In genomic region chr2:128503136-128503935, GRCm38 (mm10) we compare ENCODE assay signal across 12 mouse cellular contexts.
DNase-seq lines count a peak whose midpoint lies in the region; ATAC-seq and TF ChIP-seq lines count a peak whose summit lies in the region.
"Had no signal": no experiment of that assay in that cellular context is flagged by ENCODE, and none has a peak within 500 bp of the region (broad histone marks: within the 10 kb centered on the region; RNA-seq: fewer than 3 reads in every experiment).

No protein-coding gene starts in this region.

- no peak overlapping the region for H3K4me2 ChIP-seq in kidney, postnatal 0 days (ENCODE audit: low read length)
- H3K4me2 ChIP-seq: limb, embryonic 12.5 days had no signal

- no peak for TF ChIP-seq CTCF in kidney, postnatal 0 days (IDR thresholded peaks at IDR 0.05; ENCODE audit: low read depth)

- H3K9me3 ChIP-seq in kidney, postnatal 0 days (replicated peaks; ENCODE audit: low read length), result no peaks in the 10 kb centered on the region
- H3K9me3 ChIP-seq: limb, embryonic 12.5 days had no signal

- H3K4me1 ChIP-seq in kidney, postnatal 0 days (replicated peaks; ENCODE audit: insufficient read depth, low read length), result no peaks in the 10 kb centered on the region
- H3K4me1 ChIP-seq: limb, embryonic 12.5 days had no signal

- no peaks in the 10 kb centered on the region for H3K36me3 ChIP-seq in kidney, postnatal 0 days (ENCODE audit: insufficient read depth, low read length)
- H3K36me3 ChIP-seq: limb, embryonic 12.5 days had no signal

- WGBS in kidney, postnatal 0 days, result 86% methylated on average over 2 of the region's 2 CpGs

- no peaks in the 10 kb centered on the region for H3K27me3 ChIP-seq in kidney, postnatal 0 days (ENCODE audit: insufficient read depth, low read length)
- H3K27me3 ChIP-seq: limb, embryonic 12.5 days had no signal

- no peak overlapping the region for H3K4me3 ChIP-seq in kidney, postnatal 0 days (replicated peaks; ENCODE audit: low read depth, low read length)
- H3K4me3 ChIP-seq: limb, embryonic 12.5 days had no signal

- H3K27ac ChIP-seq in kidney, postnatal 0 days, result no peak overlapping the region
- H3K27ac ChIP-seq: limb, embryonic 12.5 days had no signal

- ATAC-seq in kidney, postnatal 0 days (replicated peaks; ENCODE audit: low FRiP score, low read depth), result no peak
- ATAC-seq: hindbrain, embryonic 16.5 days had no signal

- H3K9ac ChIP-seq in kidney, postnatal 0 days (ENCODE audit: low read depth, low read length), result no peak overlapping the region
- H3K9ac ChIP-seq: limb, embryonic 12.5 days had no signal

- DNase-seq in cerebellum, postnatal 14 days, result peak; percentile 46 to 60
- no peak for DNase-seq in cerebellum, adult 11-12 months
- peak; percentile 33 for DNase-seq in kidney, postnatal 0 days (ENCODE audit: low spot score)
- DNase-seq in kidney, postnatal 25 days, result no peak
- DNase-seq in adrenal gland, adult 2 months, result peak; percentile 76
- DNase-seq in heart, postnatal 36 days, result peak; percentile 12 to 31
- DNase-seq in urinary bladder, postnatal 25 days (ENCODE audit: low spot score), result no peak
- no peak for DNase-seq in spleen, postnatal 10 days (ENCODE audit: low spot score in 2 of 2)
- DNase-seq: embryo, embryonic 11 days; spleen, adult 18-20 months had no signal

- intact Hi-C loops in heart, postnatal 36 days (cut with DNase I), result no loop called here

Comparison
In these comparisons a context has a peak if more than half of its experiments do, and no peak if none do; other contexts are left out.
1. DNase-seq: peak in cerebellum, postnatal 14 days (2 of 2), kidney, postnatal 0 days (single experiment), adrenal gland, adult 2 months (single experiment) and heart, postnatal 36 days (2 of 2); none in cerebellum, adult 11-12 months (single experiment), kidney, postnatal 25 days (0 of 2), urinary bladder, postnatal 25 days (single experiment) and spleen, postnatal 10 days (0 of 2).